Mouse (Mus musculus): Measurements from ENCODE around the gene Cbwd1. TPM values are rescaled to one million over a fixed set of nuclear protein-coding genes. Genes with fewer than 3 reads are reported as not detected.

Cbwd1 gene
- 26.0 TPM for polyA plus RNA-seq (2014; fragmentation: Illumina TruSeq; extraction: RNeasy Lipid Tissue Mini Kit (QIAGEN cat#74804); ENCODE audit: low replicate concordance)

DNA sequence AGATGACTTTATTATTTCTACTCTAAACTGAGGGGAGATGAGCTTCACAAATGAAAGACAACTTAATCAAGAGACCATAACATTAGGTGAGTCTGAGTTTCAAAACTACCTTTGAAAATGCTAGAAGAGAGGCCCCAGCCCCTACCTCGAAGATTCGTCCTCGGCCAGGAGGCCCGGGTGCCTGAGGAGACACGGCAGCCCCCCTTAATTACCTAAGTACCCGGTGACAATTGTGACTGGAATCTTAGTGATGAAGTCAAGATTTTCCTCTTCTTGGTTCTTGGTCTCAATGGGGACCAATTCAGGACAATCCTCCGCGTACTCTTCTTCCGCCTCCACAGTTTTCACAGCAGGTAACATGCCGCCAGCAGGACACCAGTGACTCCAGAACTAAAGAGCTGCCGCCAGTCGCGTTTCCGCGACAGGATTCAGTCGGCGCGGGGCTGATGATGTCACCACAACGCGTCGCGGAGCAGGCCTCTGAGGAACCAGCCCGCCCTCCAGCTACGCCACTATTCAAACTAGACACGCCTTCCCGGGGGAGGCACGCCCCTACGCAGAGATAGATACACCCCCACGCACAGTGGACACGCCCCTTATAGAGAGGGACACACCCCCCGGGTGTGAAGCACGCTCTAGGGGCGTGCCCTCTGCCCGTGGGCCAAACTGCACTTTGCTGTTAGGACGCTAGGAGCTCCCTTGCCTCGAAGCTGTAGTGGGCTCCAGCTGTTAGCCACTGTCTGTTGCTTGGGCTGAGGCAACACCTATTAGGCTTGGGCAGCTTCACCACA, at the start of gene Cbwd1:
Cbwd1 (minus strand) TSS at position 439 of the 791 bp plus-strand sequence.

DNA sequence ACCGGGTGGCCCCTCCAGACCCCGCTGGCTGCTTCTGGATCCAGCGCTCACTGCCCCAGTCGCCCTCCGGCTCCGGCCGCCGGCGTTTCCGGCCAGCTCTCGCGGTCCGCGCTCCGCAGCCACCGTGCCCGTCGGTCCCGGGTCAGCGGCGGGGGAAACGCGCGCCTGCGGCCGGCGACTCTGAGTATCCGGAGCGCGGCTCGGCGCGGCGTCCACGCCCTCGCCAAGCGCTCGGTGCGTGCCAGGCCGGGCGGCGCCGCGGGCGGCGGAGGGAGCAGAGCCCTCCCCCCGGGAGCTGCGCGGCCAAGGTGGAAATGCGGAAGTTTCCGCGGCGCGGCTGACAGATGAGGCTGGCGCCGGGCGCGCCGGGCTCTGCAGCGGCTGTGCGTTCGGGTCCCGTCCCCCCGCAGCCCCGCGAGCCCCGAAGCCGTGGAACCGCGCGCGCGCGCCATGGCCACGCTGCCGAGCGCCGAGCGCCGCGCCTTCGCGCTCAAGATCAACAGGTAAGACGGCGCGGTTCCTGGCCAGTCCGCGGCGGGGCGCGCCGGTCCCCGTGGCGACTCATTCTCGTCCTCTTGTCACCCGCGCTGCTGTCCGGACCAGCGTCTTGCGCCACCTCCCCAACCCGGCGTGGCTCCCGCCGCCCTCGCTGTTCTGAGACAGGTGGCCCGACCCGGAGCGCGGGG, 37.9 kb upstream of the Cbwd1 start, which contains the start of gene Dock8:
Dock8 (plus strand) TSS at position 334 of the 686 bp plus-strand sequence.

DNA sequence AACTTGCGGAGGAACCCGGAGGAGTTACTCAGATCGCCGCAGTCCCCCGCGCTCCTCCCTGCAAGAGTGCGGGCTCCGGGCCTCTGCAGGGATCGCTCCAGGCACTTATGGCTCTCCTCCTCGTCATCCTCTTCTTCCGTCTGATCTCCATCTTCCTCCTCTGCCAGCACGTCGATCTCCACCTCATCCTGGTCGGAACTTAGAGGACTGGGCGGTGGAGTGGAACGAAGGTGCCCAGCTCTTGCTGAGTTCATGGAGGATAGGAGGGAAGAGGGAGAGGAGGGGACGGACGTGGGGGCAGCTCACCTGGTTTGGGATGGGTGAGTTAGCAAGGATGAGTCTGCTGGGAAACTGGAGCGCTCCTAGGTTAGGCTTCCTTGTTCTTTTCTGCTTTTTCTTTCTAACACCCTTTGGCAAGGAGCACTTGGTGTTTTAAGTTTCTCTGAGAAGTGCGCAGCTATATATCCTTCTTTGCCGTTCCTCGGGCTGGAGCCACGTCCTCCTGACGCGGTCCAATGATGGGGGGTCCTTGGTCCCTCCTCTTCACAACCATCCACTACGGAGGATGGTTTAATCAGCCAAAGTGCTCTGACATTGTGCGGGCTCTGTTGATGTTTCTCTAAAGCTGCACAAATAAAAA, 60.7 kb downstream of the Cbwd1 start, which contains the start of gene Foxd4:
Foxd4 (minus strand) TSS at position 617 of the 640 bp plus-strand sequence.

DNA sequence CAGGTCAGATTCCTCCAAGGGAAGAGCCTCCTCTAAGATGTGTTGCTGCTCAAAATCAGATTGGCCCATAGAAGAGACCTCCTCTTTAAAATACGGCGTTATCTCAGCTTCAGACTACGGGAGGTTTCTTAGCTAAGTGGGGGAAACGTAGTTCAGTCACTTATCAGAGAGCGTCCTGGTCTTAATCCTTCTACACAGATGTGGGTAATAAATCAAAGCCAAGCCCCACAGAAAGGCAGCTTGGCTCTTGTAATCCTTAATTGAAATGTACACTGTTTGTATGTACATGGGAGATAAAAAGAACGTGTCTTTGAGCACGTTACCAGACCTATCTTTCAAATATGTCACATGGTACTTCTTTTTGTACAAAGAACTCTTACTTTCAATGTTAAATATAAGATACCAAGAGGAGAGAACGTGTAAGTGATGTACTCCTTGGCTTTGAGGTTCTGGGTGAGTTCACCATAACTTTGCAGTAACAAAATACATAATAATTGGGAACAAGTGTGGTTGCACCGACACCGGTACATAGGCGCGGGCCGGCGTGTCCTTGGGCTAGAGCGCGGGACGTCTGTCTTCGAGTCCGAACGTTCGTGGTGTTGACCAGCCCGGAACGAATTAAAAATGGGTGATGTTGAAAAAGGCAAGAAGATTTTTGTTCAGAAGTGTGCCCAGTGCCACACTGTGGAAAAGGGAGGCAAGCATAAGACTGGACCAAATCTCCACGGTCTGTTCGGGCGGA, 86.1 kb downstream of the Cbwd1 start, which contains the start of gene Gm10053:
Gm10053 (plus strand) TSS at position 558 of the 742 bp plus-strand sequence.

Other genes with a start within 250 kb of the Cbwd1 start
- gene Pgm5, start 99.8 kb downstream of the Cbwd1 start, polyA plus RNA-seq (2014; fragmentation: Illumina TruSeq; extraction: RNeasy Lipid Tissue Mini Kit (QIAGEN cat#74804); ENCODE audit: low replicate concordance): 17.2 TPM
- gene Gm10053, start 85.9 kb downstream of the Cbwd1 start, polyA plus RNA-seq (2014; fragmentation: Illumina TruSeq; extraction: RNeasy Lipid Tissue Mini Kit (QIAGEN cat#74804); ENCODE audit: low replicate concordance): 1,464 TPM
- not detected for gene Foxd4, start 60.4 kb downstream of the Cbwd1 start, polyA plus RNA-seq (2014; fragmentation: Illumina TruSeq; extraction: RNeasy Lipid Tissue Mini Kit (QIAGEN cat#74804); ENCODE audit: low replicate concordance)
- 13.8 TPM for gene Dock8, start 37.9 kb upstream of the Cbwd1 start, polyA plus RNA-seq (2014; fragmentation: Illumina TruSeq; extraction: RNeasy Lipid Tissue Mini Kit (QIAGEN cat#74804); ENCODE audit: low replicate concordance)